Mouse (Mus musculus) intestine, embryonic 14.5 days (tissue): ENCODE results near the gene Eid2b. TPM values are rescaled to one million over a fixed set of nuclear protein-coding genes. Genes with fewer than 3 reads are reported as not detected.

Experiments
- polyA plus RNA-seq: library from polyadenylated mRNA; unstranded; fragments of >200 nt; fragmentation: Nextera tagmentation; extraction: Ambion mirVana; gene quantifications from 2 replicates; pipeline ENCODE4 v1.2.1, GENCODE M21; 2014

Gene Eid2b
- polyA plus RNA-seq, 1 experiment from 2014 or later: 9.4 TPM

Other genes starting within 250 kb of the Eid2b start
- gene Psmc4, start 227.6 kb upstream of the Eid2b start, polyA plus RNA-seq: 281 and 298 TPM in 2 replicates
- gene Fcgbp, start 206.5 kb upstream of the Eid2b start, polyA plus RNA-seq: 16.0 and 46.1 TPM in 2 replicates
- not detected in 2 replicates for gene 9530053A07Rik, start 148.3 kb upstream of the Eid2b start, polyA plus RNA-seq
- 47.6 and 52.5 TPM in 2 replicates for gene Fbl, start 108.0 kb upstream of the Eid2b start, polyA plus RNA-seq
- 10.0 and 11.9 TPM in 2 replicates for gene Dyrk1b, start 98.3 kb upstream of the Eid2b start, polyA plus RNA-seq
- 3.2 and 3.3 TPM in 2 replicates for gene Eid2, start 9.9 kb upstream of the Eid2b start, polyA plus RNA-seq
- gene Selenov, start 13.4 kb downstream of the Eid2b start, polyA plus RNA-seq: 0.28 TPM in 1 of 2 replicates, not detected in the other
- 6.4 and 6.8 TPM in 2 replicates for gene Dll3, start 24.5 kb downstream of the Eid2b start, polyA plus RNA-seq
- gene Timm50, start 34.3 kb downstream of the Eid2b start, polyA plus RNA-seq: 183 and 198 TPM in 2 replicates
- gene Supt5, start 61.0 kb downstream of the Eid2b start, polyA plus RNA-seq: 74.5 and 78.9 TPM in 2 replicates
- gene Rps16, start 72.9 kb downstream of the Eid2b start, polyA plus RNA-seq: 1,380 and 1,495 TPM in 2 replicates
- 54.3 and 68.4 TPM in 2 replicates for gene Plekhg2, start 94.9 kb downstream of the Eid2b start, polyA plus RNA-seq
- gene Zfp36, start 102.5 kb downstream of the Eid2b start, polyA plus RNA-seq: 19.0 and 21.9 TPM in 2 replicates
- 53.3 and 60.2 TPM in 2 replicates for gene Med29, start 115.0 kb downstream of the Eid2b start, polyA plus RNA-seq
- 64.4 and 71.6 TPM in 2 replicates for gene Paf1, start 115.2 kb downstream of the Eid2b start, polyA plus RNA-seq
- gene Gmfg, start 159.7 kb downstream of the Eid2b start, polyA plus RNA-seq: 12.5 and 16.9 TPM in 2 replicates
- gene Lrfn1, start 174.2 kb downstream of the Eid2b start, polyA plus RNA-seq: 3.6 and 4.1 TPM in 2 replicates
- gene Ifnl2, start 232.7 kb downstream of the Eid2b start, polyA plus RNA-seq: not detected in 2 replicates
- gene Ifnl3, start 245.1 kb downstream of the Eid2b start, polyA plus RNA-seq: not detected in 2 replicates